Mouse (Mus musculus) cerebellum, adult 2 months (tissue): ENCODE results near the gene Tent5b. TPM values are rescaled to one million over a fixed set of nuclear protein-coding genes. Genes with fewer than 3 reads are reported as not detected.
A peak's percentile ranks its signal among the peaks of the same experiment; 100 is the strongest.
"Not testable (repeated sequence)": the region's sequence is repeated elsewhere in the genome, so short reads cannot be mapped to it uniquely, and the experiment has no call there.

Source experiments
- DNase-seq, 2 experiments: peaks; one replicate each; pipeline ENCODE4 v3.0.0; 2021
- H3K27ac ChIP-seq: fragments of 200-500 bp; 2 replicates; pipeline ENCODE4 v1.5.1; 2012; ENCODE audit warnings: low read length, control low read depth, inconsistent platforms; ENCODE audit not compliant: insufficient read depth
- H3K27me3 ChIP-seq: fragments of 200-500 bp; 2 replicates; pipeline ENCODE4 v1.6.1; 2012; ENCODE audit warnings: inconsistent platforms, mild to moderate bottlenecking, low read length, moderate library complexity; ENCODE audit not compliant: control insufficient read depth, insufficient read depth
- H3K4me1 ChIP-seq: fragments of 200-500 bp; 2 replicates; pipeline ENCODE4 v1.6.1; 2011; ENCODE audit warnings: low read length; ENCODE audit not compliant: control insufficient read depth, insufficient read depth
- H3K4me3 ChIP-seq: fragments of 200-500 bp; replicated peaks from 2 replicates; pipeline ENCODE3; 2011; ENCODE audit warnings: mild to moderate bottlenecking, low read depth, low read length, control low read depth; ENCODE audit not compliant: insufficient read depth
- CTCF ChIP-seq: fragments of 200-500 bp; IDR thresholded peaks from 2 replicates; pipeline ENCODE4 v1.5.1; 2011; ENCODE audit warnings: low read depth, mild to moderate bottlenecking, control low read depth, low read length, moderate library complexity, borderline replicate concordance; ENCODE audit not compliant: insufficient read depth
- POLR2A ChIP-seq: fragments of 200-500 bp; IDR thresholded peaks from 2 replicates; pipeline ENCODE4 v1.6.1; 2011; ENCODE audit warnings: low read length, control low read depth, borderline replicate concordance; ENCODE audit not compliant: insufficient read depth
- WGBS: fragments of 180-500 bp; shearing (Covaris S2); methylation state at CpG from one replicate; pipeline ENCODE4 v1.1.7; 2018; 5-methylcytosine and 5-hydroxymethylcytosine counted together
- polyA plus RNA-seq: library from polyadenylated mRNA; depleted of rRNA; stranded (reverse); fragments of >200 nt; gene quantifications from 2 replicates; pipeline ENCODE4 v1.2.3, GENCODE M21; 2012

Tent5b gene
- polyA plus RNA-seq, 1 experiment: 0.26 TPM

DNA sequence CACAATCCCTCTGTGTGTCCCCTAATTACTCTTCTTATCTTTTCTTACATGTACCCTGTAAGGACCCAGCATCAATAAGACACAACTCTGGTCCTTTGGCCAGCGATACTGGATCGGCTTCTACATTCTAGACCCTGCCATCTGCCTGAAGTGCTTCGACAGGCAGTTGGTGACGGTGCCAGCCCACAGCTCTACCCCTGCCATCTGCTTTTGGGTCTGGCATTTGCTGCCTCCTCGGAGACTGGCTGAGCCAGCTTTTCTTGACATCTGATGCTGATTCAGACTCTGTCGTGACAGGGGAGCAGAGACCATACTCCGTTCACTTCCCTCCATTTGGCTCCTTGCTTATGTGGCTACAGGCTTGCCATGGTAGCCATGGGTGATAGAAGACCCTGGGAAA is 29.1 kb downstream of the Tent5b start:
- Histone ChIP-seq H3K27me3 (no peaks in the 10 kb centered on the region), H3K4me1 (peaks cover 17% of the 10 kb centered on the region), H3K27ac (peak overlapping the region; percentile 68; the same call in 1 of the 2 replicates), H3K4me3 (no peak overlapping the region)
- peak; percentile 75 to 89 for DNase-seq
- WGBS: 3% methylated on average over 7 of the region's 7 CpGs
- TF ChIP-seq CTCF: no peak
- no peak for TF ChIP-seq POLR2A

DNA sequence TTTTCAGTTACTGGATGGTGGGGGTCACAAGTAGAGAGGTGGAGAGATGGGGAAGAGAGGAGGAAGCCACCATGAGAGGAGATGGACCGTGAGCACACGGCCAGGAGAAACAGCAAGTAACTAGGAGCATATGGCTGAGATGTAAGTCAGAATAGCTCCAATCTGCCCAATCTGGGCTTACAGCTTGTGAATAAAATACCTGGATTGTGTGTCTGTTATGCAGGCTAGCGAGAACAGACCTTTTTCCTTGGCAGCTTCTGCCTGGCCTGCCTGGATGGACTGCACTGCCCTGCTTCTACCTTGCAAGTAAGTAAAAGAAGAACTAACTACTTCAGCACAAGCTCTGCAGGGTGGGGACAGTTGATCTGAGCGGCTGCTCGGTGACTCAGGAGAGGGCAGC is 31.1 kb downstream of the Tent5b start:
- WGBS: 22% methylated on average over 5 of the region's 5 CpGs
- no peak overlapping the region for H3K4me3 ChIP-seq
- H3K27ac ChIP-seq: peak overlapping the region; percentile 19; the same call in 1 of the 2 replicates
- DNase-seq: peak in 1 of 2 experiments; percentile 74
- H3K27me3 ChIP-seq: no peaks in the 10 kb centered on the region
- TF ChIP-seq CTCF: no peak
- no peak for TF ChIP-seq POLR2A
- H3K4me1 ChIP-seq: peaks cover 17% of the 10 kb centered on the region

DNA sequence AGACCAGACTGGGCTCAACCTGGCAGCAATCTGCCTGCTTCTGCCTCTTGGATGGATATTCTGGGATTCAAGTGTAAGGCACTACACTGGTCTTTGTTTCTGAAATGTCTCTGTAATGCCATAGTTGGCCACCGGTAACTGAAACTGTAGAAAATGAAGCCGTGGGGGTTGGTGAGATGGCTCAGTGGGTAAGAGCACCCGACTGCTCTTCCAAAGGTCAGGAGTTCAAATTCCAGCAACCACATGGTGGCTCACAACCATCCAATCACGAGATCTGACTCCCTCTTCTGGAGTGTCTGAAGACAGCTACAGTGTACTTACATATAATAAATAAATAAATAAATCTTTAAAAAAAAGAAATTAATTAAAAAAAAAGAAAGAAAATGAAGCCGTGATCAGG is 32.6 kb downstream of the Tent5b start:
- not testable (repeated sequence) for DNase-seq, H3K4me3 ChIP-seq, H3K27ac ChIP-seq, H3K27me3 ChIP-seq
- H3K4me1 ChIP-seq: peaks cover 17% of the 10 kb centered on the region
- 45% methylated on average over 5 of the region's 5 CpGs for WGBS

DNA sequence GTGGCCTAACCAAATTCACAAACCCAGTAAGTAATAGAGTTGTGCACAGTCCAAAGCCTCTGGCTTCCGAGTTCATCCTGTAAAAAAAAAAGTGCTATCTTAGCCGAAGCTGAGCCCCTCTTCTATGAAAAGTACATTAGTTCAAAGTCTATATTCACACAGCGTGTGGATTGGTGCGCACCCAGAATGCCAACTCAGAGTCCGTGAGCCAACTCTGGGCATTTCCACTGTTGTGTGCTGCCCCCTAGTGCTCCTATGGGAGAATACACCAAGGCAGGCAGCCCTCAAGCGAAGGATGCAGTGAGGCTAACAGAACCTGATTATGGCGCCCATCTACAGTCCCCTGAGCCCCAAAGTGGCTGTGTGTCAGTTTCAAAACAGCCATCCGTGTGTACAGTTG is 33.0 kb downstream of the Tent5b start:
- H3K27ac ChIP-seq: no peak overlapping the region
- DNase-seq: peak; percentile 82 to 90
- 3% methylated on average over 8 of the region's 8 CpGs for WGBS
- H3K4me3 ChIP-seq: no peak overlapping the region
- no peak for TF ChIP-seq POLR2A
- TF ChIP-seq CTCF: peak; percentile 95
- H3K4me1 ChIP-seq: peaks cover 16% of the 10 kb centered on the region
- H3K27me3 ChIP-seq: no peaks in the 10 kb centered on the region

DNA sequence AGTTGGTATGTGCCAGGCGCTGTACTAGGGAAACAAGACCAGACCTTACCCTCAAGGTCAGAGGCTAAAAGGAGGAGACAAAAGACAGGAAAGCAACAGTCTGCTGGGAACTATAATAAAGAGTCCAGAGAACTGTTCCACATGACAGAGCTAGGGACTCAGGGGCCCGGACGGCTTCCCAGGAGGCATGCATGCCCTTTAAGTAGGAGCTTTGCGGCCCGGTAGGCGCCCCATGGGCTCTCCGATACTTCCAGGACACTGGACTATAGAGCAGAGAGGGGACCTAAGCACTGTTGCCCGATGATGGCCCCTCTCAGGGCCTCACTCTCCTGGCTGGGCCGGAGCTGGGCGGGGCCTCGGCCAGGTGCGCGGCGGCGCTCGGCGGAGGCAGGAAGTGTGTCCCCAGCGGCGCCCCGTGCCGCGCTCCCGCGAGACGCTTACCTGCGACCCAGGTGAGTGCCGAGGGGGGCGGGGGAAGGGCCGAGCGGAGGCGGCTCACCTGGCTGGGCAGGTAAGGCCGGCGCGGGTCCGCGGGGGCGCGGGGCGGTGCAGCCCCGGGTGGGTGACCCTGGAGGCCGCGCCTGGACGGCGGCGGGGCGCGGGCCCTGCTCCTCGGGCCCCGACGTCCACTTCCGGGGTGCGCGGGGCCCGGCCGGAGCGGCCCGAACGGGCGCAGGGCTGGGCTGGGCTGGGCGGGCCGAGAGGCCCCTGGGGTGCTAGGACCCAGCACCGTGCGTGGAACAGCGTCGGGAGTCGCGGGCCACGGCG is 38.9 kb downstream of the Tent5b start, which contains the start of gene Kdf1:
Kdf1 (plus strand) TSS at position 363 of the 768 bp plus-strand sequence.
- 7% methylated on average over 64 of the region's 69 CpGs for WGBS

DNA sequence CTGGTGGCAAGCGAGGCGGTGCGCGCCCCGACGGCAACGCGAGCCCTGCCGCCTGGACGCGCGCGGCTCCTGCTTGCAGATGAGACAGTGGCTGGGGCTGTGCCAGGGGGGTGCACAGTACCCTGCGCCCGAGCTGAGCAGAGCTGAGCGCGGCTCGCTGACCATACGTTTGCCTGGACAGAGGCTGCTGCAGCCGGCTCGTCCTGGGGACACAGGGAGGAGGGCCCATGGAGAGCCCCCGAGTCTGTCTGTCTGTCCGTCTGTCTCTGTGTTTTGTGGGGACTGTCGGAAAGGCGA is 39.4 kb downstream of the Tent5b start:
- Histone ChIP-seq H3K27me3 (peaks cover 3% of the 10 kb centered on the region; the same call in 1 of the 2 replicates), H3K4me3 (no peak overlapping the region), H3K27ac (no peak overlapping the region), H3K4me1 (no peaks in the 10 kb centered on the region)
- DNase-seq: no peak
- TF ChIP-seq POLR2A (no peak), CTCF (no peak)
- 5% methylated on average over 25 of the region's 25 CpGs for WGBS

More for the DNA sequence above, 38.9 kb downstream of the Tent5b start, which contains the start of gene Kdf1:
- Histone ChIP-seq H3K4me3 (no peak within 1 kb of the TSS), H3K27me3 (peaks cover 3% of the 10 kb centered on the region; the same call in 1 of the 2 replicates), H3K4me1 (no peaks in the 10 kb centered on the region), H3K27ac (no peak within 1 kb of the TSS)
- TF ChIP-seq POLR2A: no peak
- TF ChIP-seq CTCF: no peak
- DNase-seq: no peak

DNA sequence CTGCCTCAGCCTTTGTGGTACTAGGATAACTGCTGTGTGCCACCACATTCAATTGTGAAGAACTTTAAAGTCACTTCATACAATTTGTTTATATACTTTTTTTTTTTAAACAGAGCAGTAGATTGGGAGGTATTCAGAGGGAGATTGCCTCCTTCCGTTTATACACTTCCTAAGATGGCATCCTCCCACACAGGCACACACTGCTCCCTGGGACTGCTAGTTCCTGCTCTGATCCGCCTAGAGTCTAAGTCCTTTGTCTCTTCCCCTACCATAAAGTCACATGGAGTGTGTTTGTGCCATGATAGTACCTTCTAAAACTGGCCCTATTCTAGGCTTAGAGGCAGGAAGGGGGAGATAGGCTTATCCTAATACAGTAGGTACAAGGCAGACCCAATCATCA is 41.6 kb downstream of the Tent5b start:
- Histone ChIP-seq H3K4me1 (no peaks in the 10 kb centered on the region), H3K27me3 (peaks cover 3% of the 10 kb centered on the region; the same call in 1 of the 2 replicates), H3K27ac (no peak overlapping the region), H3K4me3 (no peak overlapping the region)
- TF ChIP-seq POLR2A: no peak
- TF ChIP-seq CTCF: no peak
- WGBS: 80% methylated on average over 2 of the region's 2 CpGs
- no peak for DNase-seq

DNA sequence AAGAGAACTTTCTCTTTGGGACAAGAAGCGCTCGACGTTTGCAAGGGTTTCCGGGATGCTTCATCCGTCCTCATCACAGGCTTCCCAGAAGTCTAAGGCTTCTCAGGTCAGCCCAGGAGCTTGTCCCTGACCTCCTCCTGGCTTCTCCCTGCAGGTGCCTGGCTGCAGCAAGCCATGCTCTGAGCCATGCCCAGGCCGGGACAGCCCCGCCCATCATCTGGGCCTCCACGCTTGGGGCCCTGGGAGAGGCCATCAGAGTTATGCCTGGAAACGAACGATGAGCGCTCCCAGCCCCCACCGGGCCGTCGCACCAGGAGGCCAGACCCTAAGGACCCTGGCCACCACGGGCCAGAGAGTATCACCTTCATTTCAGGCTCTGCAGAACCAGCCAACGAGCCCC is 47.9 kb downstream of the Tent5b start:
- TF ChIP-seq CTCF (no peak), POLR2A (no peak)
- no peak for DNase-seq
- WGBS: 70% methylated on average over 16 of the region's 16 CpGs
- Histone ChIP-seq H3K27ac (no peak overlapping the region), H3K4me3 (no peak overlapping the region), H3K4me1 (no peaks in the 10 kb centered on the region), H3K27me3 (no peaks in the 10 kb centered on the region)

DNA sequence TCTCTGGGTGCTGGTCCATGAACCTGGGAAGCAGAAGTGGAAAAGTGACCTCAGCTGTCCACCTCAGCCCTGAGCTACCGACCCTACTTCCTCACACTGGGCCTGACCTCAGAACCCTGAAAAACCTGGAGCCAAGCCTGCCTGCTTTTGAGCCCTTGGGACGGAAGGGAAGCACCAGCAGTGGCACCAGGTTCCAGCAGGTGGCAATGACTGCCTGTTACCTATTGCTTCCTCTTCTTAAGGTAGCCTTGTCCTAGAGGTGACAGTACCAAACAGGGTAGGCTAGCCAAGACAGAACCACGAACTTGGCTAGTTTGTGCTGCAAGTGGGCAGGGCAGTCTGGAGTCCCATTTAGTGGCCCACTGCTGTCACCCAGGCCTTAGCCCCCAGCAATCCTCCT is 52.8 kb downstream of the Tent5b start:
- Histone ChIP-seq H3K4me1 (no peaks in the 10 kb centered on the region), H3K27me3 (no peaks in the 10 kb centered on the region), H3K4me3 (no peak overlapping the region), H3K27ac (no peak overlapping the region)
- 79% methylated on average over 3 of the region's 3 CpGs for WGBS
- no peak for DNase-seq
- TF ChIP-seq POLR2A (no peak), CTCF (no peak)
